Mouse (Mus musculus) forebrain, embryonic 15.5 days (tissue): Measurements from ENCODE around the gene Rps3. TPM values are rescaled to one million over a fixed set of nuclear protein-coding genes. Genes with fewer than 3 reads are reported as not detected.

Source experiments
- ATAC-seq: fragments of 200-750 bp; cut with Nextera tagmentation; replicated peaks from 2 replicates; pipeline ENCODE4 v1.8.0; 2017; ENCODE audit warnings: mild to moderate bottlenecking, moderate TSS enrichment, moderate library complexity
- H3K27ac ChIP-seq: fragments of 300-500 bp; sonication (generic); replicated peaks from 2 replicates; pipeline ENCODE4 v1.5.1; 2015; ENCODE audit warnings: mild to moderate bottlenecking, inconsistent platforms
- H3K27me3 ChIP-seq: fragments of 300-500 bp; sonication (generic); 2 replicates; pipeline ENCODE4 v1.6.1; 2015; ENCODE audit warnings: inconsistent platforms
- H3K36me3 ChIP-seq: fragments of 300-500 bp; sonication (generic); 2 replicates; pipeline ENCODE4 v1.6.1; 2015; ENCODE audit warnings: mild to moderate bottlenecking, inconsistent platforms
- H3K4me1 ChIP-seq: fragments of 300-500 bp; sonication (generic); 2 replicates; pipeline ENCODE4 v1.6.1; 2015; ENCODE audit warnings: inconsistent platforms
- H3K4me2 ChIP-seq: fragments of 300-500 bp; sonication (generic); replicated peaks from 2 replicates; pipeline ENCODE4 v1.6.1; 2015; ENCODE audit warnings: mild to moderate bottlenecking, inconsistent platforms
- H3K4me3 ChIP-seq: fragments of 300-500 bp; sonication (generic); 2 replicates; pipeline ENCODE4 v1.5.1; 2015; ENCODE audit warnings: mild to moderate bottlenecking, inconsistent platforms
- H3K9ac ChIP-seq: fragments of 300-500 bp; sonication (generic); replicated peaks from 2 replicates; pipeline ENCODE4 v1.6.1; 2015; ENCODE audit warnings: mild to moderate bottlenecking, inconsistent platforms
- H3K9me3 ChIP-seq: fragments of 300-500 bp; sonication (generic); 2 replicates; pipeline ENCODE4 v1.6.1; 2016; ENCODE audit warnings: inconsistent platforms
- WGBS: fragments of 180-500 bp; shearing (Covaris S2); methylation state at CpG from one replicate; pipeline ENCODE4 v1.1.7; 2015; ENCODE audit warnings: mixed read lengths; 5-methylcytosine and 5-hydroxymethylcytosine counted together
- polyA plus RNA-seq: library from polyadenylated mRNA; unstranded; fragments of >200 nt; fragmentation: Nextera tagmentation; extraction: Ambion mirVana; gene quantifications from 2 replicates; pipeline ENCODE4 v1.2.1, GENCODE M21; 2015

Gene Rps3
- polyA plus RNA-seq, 1 experiment from 2014 or later = 561 TPM

DNA sequence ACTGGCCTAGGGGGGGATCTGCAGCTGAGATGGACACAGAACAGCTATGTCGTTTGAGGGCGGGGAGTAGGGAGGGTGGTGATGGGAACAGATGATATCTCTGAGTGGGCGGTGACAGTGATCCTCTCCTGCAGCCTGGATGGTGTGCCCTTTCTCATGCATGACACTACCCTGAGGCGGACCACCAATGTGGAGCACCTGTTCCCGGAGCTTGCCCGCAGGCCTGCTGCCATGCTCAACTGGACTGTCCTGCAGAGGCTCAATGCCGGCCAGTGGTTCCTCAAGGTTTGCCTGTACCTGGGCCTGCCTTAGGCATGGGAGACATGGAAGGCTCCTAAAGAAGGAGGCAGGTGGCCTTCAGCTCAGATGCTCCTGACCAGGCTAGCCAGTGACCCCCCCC lies 30.7 kb downstream of the Rps3 start:
- H3K4me3 ChIP-seq = no peak overlapping the region
- H3K27ac ChIP-seq = no peak overlapping the region
- no peaks in the 10 kb centered on the region for H3K27me3 ChIP-seq
- peaks cover 12% of the 10 kb centered on the region for H3K4me1 ChIP-seq
- ATAC-seq = no peak
- no peak overlapping the region for H3K4me2 ChIP-seq
- no peaks in the 10 kb centered on the region for H3K9me3 ChIP-seq
- no peak overlapping the region for H3K9ac ChIP-seq
- 86% methylated on average over 7 of the region's 7 CpGs for WGBS
- peaks cover 4% of the 10 kb centered on the region; the same call in 1 of the 2 replicates for H3K36me3 ChIP-seq

DNA sequence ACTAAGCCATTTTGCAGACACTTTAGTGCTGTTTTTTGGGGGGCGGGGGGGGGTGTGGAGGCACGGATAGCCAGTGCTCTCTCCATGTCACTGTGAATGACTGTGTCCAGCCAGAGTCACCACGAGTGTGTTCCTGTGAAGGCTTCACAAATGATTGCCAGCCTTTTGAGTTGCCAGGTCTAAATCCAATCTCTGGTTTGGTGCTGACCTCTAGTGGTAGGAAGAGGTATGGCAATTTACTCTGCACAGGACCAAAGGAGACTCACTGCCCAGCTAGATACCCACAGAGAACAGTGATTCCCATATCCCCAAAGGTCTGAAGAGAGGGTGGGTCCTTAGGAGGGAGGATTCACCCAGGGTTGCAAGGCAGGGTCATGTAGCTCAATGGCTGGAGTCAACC lies 32.8 kb downstream of the Rps3 start:
- H3K4me2 ChIP-seq = no peak overlapping the region
- H3K27me3 ChIP-seq = no peaks in the 10 kb centered on the region
- peak overlapping the region; percentile 80; the same call in 1 of the 2 replicates for H3K27ac ChIP-seq
- no peak overlapping the region for H3K9ac ChIP-seq
- no peaks in the 10 kb centered on the region for H3K9me3 ChIP-seq
- H3K4me1 ChIP-seq = peaks cover 12% of the 10 kb centered on the region
- 0% methylated on average over 3 of the region's 3 CpGs for WGBS
- H3K4me3 ChIP-seq = no peak overlapping the region
- H3K36me3 ChIP-seq = no peaks in the 10 kb centered on the region
- ATAC-seq = peak; percentile 47

DNA sequence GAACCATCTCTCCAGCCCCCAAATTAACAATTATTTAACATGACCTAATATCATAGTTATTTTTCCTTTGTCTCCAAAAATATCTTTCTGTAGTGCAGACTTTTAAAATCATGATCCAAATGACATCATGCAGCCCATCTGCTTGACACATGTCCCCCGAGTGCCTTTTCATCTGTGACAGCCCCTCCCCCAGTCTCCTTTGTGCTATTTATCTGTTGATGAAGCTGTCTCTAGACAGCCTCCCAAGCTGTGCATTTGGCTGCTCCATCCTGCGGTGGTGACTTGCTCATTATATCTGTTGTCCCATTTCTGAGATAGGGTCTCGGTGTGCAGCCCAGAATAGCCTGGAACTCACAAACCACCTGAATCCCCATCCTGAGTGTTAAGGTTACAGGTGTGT lies 33.8 kb downstream of the Rps3 start:
- no peaks in the 10 kb centered on the region for H3K9me3 ChIP-seq
- peak; percentile 49; the same call in 1 of the 2 replicates for ATAC-seq
- H3K9ac ChIP-seq = no peak overlapping the region
- no peaks in the 10 kb centered on the region for H3K27me3 ChIP-seq
- H3K4me1 ChIP-seq = peaks cover 12% of the 10 kb centered on the region
- H3K27ac ChIP-seq = peak overlapping the region; percentile 80
- H3K4me2 ChIP-seq = no peak overlapping the region
- H3K36me3 ChIP-seq = no peaks in the 10 kb centered on the region
- H3K4me3 ChIP-seq = no peak overlapping the region
- 17% methylated on average over 3 of the region's 3 CpGs for WGBS

DNA sequence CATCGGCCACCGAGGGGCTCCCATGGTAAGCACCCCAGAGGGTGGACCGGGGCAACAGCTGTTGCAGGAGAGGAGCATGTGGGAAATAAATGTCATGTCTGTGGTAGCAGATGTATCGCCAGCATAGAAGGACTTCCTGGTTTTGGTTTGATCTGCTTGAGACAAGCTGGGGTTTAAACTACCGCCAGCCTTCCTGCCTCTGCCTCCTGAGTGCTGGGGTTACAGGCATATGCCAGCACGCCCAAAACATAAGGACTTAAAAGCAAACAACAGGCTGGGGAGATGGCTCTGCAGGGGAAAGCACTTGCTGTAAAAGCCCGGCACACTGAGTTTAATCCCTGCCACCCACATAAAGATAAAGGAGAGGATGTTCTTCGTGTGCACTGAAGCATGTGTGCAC lies 34.5 kb downstream of the Rps3 start:
- H3K9ac ChIP-seq = no peak overlapping the region
- ATAC-seq = no peak
- peaks cover 12% of the 10 kb centered on the region for H3K4me1 ChIP-seq
- 53% methylated on average over 8 of the region's 8 CpGs for WGBS
- no peaks in the 10 kb centered on the region for H3K27me3 ChIP-seq
- H3K27ac ChIP-seq = peak overlapping the region; percentile 80
- H3K9me3 ChIP-seq = no peaks in the 10 kb centered on the region
- H3K36me3 ChIP-seq = no peaks in the 10 kb centered on the region
- H3K4me3 ChIP-seq = no peak overlapping the region
- no peak overlapping the region for H3K4me2 ChIP-seq

DNA sequence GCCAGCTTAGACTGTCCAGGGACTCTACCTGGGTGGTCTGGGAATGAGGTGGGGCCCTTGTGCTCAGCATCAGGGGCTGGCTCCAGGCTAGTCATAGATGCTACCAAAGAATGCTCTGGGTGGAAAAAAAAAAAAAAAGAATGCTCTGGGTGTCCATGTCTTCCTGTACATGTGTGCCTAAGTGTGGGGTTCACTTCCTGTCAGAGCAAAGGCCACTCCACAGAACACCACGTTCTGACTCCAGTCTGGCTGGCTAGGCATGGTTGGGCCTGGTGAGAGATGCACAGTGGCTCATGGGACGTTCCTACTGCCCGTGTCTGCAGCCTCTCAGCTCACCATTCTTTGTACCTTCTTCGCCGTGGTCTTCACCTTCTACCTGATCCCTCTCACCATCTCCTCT lies 34.9 kb downstream of the Rps3 start:
- no peaks in the 10 kb centered on the region for H3K9me3 ChIP-seq
- peak overlapping the region; percentile 80 for H3K27ac ChIP-seq
- H3K9ac ChIP-seq = no peak overlapping the region
- WGBS = 79% methylated on average over 5 of the region's 5 CpGs
- no peak for ATAC-seq
- no peak overlapping the region for H3K4me3 ChIP-seq
- H3K4me2 ChIP-seq = no peak overlapping the region
- no peaks in the 10 kb centered on the region for H3K36me3 ChIP-seq
- H3K4me1 ChIP-seq = peaks cover 12% of the 10 kb centered on the region
- no peaks in the 10 kb centered on the region for H3K27me3 ChIP-seq

DNA sequence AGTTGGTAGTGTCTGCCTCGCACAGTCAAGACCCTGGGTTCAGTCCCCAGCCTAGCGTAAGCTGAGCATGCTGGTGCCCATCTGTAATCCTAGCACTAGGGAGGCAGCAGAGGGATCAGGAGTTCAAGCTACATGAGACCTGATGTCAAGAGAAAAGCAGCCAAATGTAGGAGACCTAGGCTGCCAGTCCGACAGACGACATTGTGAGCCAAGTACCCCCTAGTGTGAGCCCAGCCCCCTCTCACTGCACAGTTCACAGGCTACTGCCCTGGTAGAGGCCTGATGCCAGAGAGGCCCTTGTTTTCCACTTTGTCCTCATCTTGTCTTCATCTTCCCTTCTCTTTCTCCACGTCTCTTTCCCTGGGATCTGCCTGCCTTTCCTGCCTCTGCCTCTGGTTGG lies 36.2 kb downstream of the Rps3 start:
- no peak overlapping the region for H3K9ac ChIP-seq
- H3K27ac ChIP-seq = no peak overlapping the region
- WGBS = 41% methylated on average over 5 of the region's 5 CpGs
- no peaks in the 10 kb centered on the region for H3K27me3 ChIP-seq
- no peak for ATAC-seq
- H3K4me3 ChIP-seq = no peak overlapping the region
- H3K4me1 ChIP-seq = peaks cover 12% of the 10 kb centered on the region
- H3K36me3 ChIP-seq = no peaks in the 10 kb centered on the region
- H3K9me3 ChIP-seq = no peaks in the 10 kb centered on the region
- no peak overlapping the region for H3K4me2 ChIP-seq

DNA sequence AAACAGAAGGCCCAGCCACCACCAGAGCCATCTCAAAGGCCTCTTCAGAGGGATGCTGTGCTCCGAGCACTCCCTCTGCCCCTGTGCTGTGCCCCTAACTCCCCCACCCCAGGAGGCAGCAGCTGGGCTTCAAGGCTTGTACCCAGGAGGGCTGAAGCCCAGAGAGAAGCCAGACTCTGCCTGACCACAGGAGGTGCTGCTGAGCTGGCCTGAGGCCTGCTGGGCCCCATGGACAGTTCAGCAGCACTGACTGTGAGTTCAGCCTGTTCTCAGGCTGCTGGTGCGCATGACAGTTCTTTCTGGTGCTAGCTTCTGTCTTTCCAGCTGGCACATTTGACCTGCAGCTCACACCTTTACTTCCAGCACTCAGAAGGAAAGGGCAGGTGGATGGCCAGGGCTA lies 37.7 kb downstream of the Rps3 start:
- ATAC-seq = no peak
- Histone ChIP-seq H3K9me3 (no peaks in the 10 kb centered on the region), H3K9ac (no peak overlapping the region)

DNA sequence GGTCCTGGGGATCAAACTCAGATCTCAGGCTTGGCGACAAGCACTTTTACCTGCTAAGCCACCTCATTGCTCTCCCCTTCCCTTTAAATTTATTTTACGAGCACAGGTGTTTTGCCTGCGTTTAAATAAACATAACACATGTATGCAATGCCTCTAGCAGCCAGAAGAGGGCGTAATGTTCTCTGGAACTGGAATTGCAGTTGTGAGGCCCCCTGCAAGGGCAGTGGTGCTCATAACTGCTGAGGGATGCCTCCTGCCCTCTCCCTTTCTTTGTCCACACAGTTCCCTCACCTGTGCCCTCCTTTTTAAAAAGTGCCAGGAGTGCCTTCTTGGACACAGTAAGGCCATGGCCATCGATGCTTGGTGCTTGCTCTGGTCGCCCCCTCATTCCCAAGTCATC lies 39.5 kb downstream of the Rps3 start:
- ATAC-seq = no peak

More for the DNA sequence above, 37.7 kb downstream of the Rps3 start:
- H3K36me3 ChIP-seq = no peaks in the 10 kb centered on the region
- no peak overlapping the region for H3K27ac ChIP-seq
- no peak overlapping the region for H3K4me3 ChIP-seq
- no peak overlapping the region for H3K4me2 ChIP-seq
- H3K4me1 ChIP-seq = peaks cover 19% of the 10 kb centered on the region
- no peaks in the 10 kb centered on the region for H3K27me3 ChIP-seq
- WGBS = 75% methylated on average over 2 of the region's 2 CpGs

DNA sequence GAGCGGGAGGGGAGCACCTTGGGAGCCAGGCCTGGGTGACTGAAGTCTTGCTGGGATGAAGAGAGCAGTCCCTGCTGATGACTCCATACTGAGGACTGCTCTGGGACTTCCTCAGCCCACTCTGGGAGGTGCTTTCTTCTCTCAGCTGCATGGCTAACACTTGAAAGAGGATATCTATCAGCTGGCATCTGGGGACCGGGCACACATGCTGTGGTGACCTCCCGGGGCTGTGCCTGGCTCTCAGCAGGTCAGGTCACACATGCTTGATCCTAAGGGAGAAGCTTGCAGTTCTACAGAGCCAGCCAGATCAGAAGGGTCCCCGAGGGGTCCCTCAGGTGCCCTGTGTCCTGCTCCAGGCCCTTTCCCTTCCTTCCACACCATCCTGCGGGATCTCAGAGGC lies 40.4 kb downstream of the Rps3 start:
- H3K4me1 ChIP-seq = peaks cover 7% of the 10 kb centered on the region
- no peak for ATAC-seq
- H3K27ac ChIP-seq = no peak overlapping the region
- 70% methylated on average over 5 of the region's 5 CpGs for WGBS
- no peaks in the 10 kb centered on the region for H3K36me3 ChIP-seq
- H3K4me3 ChIP-seq = no peak overlapping the region
- H3K9me3 ChIP-seq = no peaks in the 10 kb centered on the region
- H3K27me3 ChIP-seq = no peaks in the 10 kb centered on the region
- no peak overlapping the region for H3K4me2 ChIP-seq
- no peak overlapping the region for H3K9ac ChIP-seq

More for the DNA sequence above, 39.5 kb downstream of the Rps3 start:
- no peak overlapping the region for H3K27ac ChIP-seq
- no peaks in the 10 kb centered on the region for H3K27me3 ChIP-seq
- 68% methylated on average over 6 of the region's 6 CpGs for WGBS
- no peaks in the 10 kb centered on the region for H3K9me3 ChIP-seq
- H3K9ac ChIP-seq = no peak overlapping the region
- peaks cover 7% of the 10 kb centered on the region for H3K4me1 ChIP-seq
- H3K4me2 ChIP-seq = no peak overlapping the region
- no peaks in the 10 kb centered on the region for H3K36me3 ChIP-seq
- H3K4me3 ChIP-seq = no peak overlapping the region

DNA sequence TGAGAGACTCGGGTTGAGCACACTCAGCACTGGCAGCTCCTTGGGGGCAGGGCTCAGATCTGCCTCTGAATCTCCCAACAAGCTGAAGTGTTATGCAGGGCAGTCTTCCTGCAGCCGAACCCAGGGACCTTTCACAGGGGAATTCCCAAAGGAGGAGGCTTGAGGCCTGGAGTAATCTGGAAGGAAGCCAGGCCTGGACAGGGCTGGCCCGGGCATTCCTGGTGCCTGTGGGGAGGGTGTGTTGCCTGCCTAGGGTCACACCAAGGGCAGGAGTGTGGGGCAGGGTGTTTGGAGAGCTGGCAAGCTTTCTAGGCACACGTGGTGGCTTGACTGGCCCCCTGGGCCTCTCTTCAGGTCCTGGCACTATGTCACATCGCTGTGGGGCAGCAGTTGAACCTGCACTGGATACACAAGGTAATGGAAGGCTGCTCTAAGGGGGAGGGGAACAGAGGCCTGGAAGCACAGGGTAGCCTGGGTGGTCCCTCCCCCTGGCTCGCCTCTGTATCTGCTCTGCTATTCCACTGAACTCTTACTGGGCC lies 41.9 kb downstream of the Rps3 start:
- no peak overlapping the region for H3K27ac ChIP-seq
- 28% methylated on average over 6 of the region's 6 CpGs for WGBS
- H3K36me3 ChIP-seq = no peaks in the 10 kb centered on the region

DNA sequence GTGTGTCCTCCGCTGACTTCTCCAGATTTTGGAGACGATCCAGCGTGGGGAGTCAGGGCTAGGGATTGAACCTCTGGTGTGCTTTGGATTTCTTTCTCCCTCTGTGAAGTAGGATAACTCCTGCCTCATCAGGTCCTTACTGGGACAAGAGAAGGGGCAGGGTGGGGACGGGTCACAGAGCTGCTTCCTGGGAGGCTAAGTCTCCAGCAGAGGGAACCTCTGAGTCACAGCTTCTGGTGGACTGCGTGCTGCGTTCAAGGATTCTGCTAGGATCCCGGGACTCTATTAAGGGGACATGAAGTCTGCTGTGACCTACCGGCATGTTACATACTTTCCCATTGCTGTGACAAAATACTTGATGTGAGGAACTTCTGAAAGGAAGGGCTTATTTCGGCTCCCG lies 44.7 kb downstream of the Rps3 start:
- 65% methylated on average over 10 of the region's 10 CpGs for WGBS
- H3K27me3 ChIP-seq = no peaks in the 10 kb centered on the region
- peaks cover 13% of the 10 kb centered on the region for H3K4me1 ChIP-seq
- H3K4me2 ChIP-seq = no peak overlapping the region
- ATAC-seq = no peak
- no peak overlapping the region for H3K9ac ChIP-seq
- no peaks in the 10 kb centered on the region for H3K9me3 ChIP-seq
- no peak overlapping the region for H3K4me3 ChIP-seq
- H3K27ac ChIP-seq = no peak overlapping the region
- no peaks in the 10 kb centered on the region for H3K36me3 ChIP-seq

More for the DNA sequence above, 41.9 kb downstream of the Rps3 start:
- peaks cover 7% of the 10 kb centered on the region for H3K4me1 ChIP-seq
- H3K27me3 ChIP-seq = no peaks in the 10 kb centered on the region
- ATAC-seq = no peak
- H3K4me2 ChIP-seq = no peak overlapping the region
- H3K9ac ChIP-seq = no peak overlapping the region
- H3K4me3 ChIP-seq = no peak overlapping the region
- H3K9me3 ChIP-seq = no peaks in the 10 kb centered on the region

DNA sequence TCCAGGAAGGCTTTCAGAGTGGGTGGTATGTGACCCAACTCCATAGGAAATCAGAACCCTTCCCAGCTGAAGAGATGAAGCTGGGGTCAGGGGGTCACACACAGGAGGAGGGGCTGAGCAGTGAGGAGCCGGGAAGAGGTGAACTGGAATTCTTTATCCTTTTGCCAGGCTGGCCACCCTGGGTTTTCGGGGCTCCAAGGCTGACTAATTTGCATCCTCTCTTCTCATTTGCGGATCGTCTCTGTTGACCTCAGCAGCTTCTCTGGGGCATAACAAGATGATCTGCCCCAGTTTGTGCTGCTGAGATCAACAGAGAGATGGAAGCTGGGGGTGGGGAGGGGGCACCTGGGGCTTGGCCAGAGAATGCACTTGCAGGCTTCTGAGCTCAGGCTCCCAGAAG lies 47.0 kb downstream of the Rps3 start:
- ATAC-seq = no peak
- no peak overlapping the region for H3K27ac ChIP-seq
- H3K4me1 ChIP-seq = peaks cover 30% of the 10 kb centered on the region
- no peaks in the 10 kb centered on the region for H3K9me3 ChIP-seq
- H3K27me3 ChIP-seq = no peaks in the 10 kb centered on the region
- H3K4me3 ChIP-seq = no peak overlapping the region
- H3K36me3 ChIP-seq = no peaks in the 10 kb centered on the region
- H3K4me2 ChIP-seq = no peak overlapping the region
- 8% methylated on average over 4 of the region's 4 CpGs for WGBS
- H3K9ac ChIP-seq = no peak overlapping the region

DNA sequence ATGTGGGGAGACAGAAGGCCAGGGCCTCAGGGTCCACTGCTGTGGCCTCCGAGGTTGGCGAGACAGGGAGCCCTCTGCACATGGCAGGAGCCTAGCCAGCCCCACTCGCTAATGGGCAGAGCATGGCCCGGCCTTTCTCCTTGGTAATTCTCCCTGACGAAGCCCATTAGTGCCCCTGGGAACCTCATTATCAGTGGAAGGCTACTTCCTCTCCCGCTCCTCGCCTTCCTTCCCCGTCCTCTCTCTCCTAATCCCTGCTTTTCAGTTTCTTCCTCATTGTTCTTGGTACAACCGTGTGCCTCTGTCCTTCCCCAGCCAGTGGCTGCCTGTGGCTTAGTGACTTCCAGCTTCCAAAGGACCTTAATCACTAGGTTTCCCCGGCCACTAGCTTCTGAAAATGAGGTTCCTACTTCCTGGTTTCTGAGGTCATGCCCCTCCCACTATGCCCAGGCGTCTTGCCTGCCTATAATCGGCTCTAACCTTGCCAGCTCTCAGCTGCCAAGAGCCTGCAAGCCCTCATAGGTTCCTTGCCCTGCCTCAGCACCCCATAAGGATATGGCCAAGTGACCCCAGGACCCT lies 48.8 kb downstream of the Rps3 start:
- Histone ChIP-seq H3K9me3 (no peaks in the 10 kb centered on the region), H3K4me2 (no peak overlapping the region), H3K36me3 (no peaks in the 10 kb centered on the region), H3K27ac (no peak overlapping the region), H3K9ac (no peak overlapping the region), H3K27me3 (no peaks in the 10 kb centered on the region), H3K4me3 (no peak overlapping the region), H3K4me1 (peaks cover 30% of the 10 kb centered on the region)
- 13% methylated on average over 12 of the region's 12 CpGs for WGBS
- ATAC-seq = no peak
